Mouse (Mus musculus): ENCODE data around the gene Cfap97d1. TPM values are rescaled to one million over a fixed set of nuclear protein-coding genes. Genes with fewer than 3 reads are reported as not detected.
A peak's percentile ranks its signal among the peaks of the same experiment; 100 is the strongest.

Cfap97d1 gene
- polyA plus RNA-seq, 1 experiment from 2014 or later, result not detected

GRCm38 (mm10) chr11:102029966-102030365 is 45.9 kb downstream of the Cfap97d1 start:
- Histone ChIP-seq H3K4me3 (ENCODE audit: low read depth, low read length) (no peak overlapping the region), H3K27me3 (ENCODE audit: control insufficient read depth, insufficient read depth, low read depth, low read length) (peaks cover 35% of the 10 kb centered on the region), H3K9me3 (replicated peaks; ENCODE audit: control insufficient read depth, low read length) (no peaks in the 10 kb centered on the region), H3K27ac (ENCODE audit: low read length) (no peak overlapping the region), H3K4me1 (ENCODE audit: control insufficient read depth, low read depth, low read length) (peaks cover 6% of the 10 kb centered on the region), H3K4me2 (ENCODE audit: low read depth, low read length) (no peak overlapping the region), H3K36me3 (ENCODE audit: control insufficient read depth, insufficient read depth) (no peaks in the 10 kb centered on the region), H3K9ac (ENCODE audit: low read depth, low read length) (no peak overlapping the region)
- 45% methylated on average over 7 of the region's 7 CpGs for WGBS (ENCODE audit: insufficient replicate concordance)
- ATAC-seq (ENCODE audit: low read depth), result no peak

- peaks cover 23% of the 10 kb centered on the region for H3K27me3 ChIP-seq (ENCODE audit: control insufficient read depth, insufficient read depth, low read depth, low read length)
- whole genome bisulfite sequencing (ENCODE audit: insufficient replicate concordance), result 67% methylated on average over 7 of the region's 7 CpGs
- no peaks in the 10 kb centered on the region for H3K36me3 ChIP-seq (ENCODE audit: control insufficient read depth, insufficient read depth)
- no peak overlapping the region for H3K27ac ChIP-seq (ENCODE audit: low read length)
- no peaks in the 10 kb centered on the region for H3K9me3 ChIP-seq (replicated peaks; ENCODE audit: control insufficient read depth, low read length)
- H3K4me3 ChIP-seq (ENCODE audit: low read depth, low read length), result no peak overlapping the region
- H3K4me2 ChIP-seq (ENCODE audit: low read depth, low read length), result no peak overlapping the region
- ATAC-seq (ENCODE audit: low read depth), result no peak
- H3K4me1 ChIP-seq (ENCODE audit: control insufficient read depth, low read depth, low read length), result peaks cover 6% of the 10 kb centered on the region
- no peak overlapping the region for H3K9ac ChIP-seq (ENCODE audit: low read depth, low read length)
These were observed 47.1 kb downstream of the Cfap97d1 start for GRCm38 (mm10) chr11:102031149-102031548.

- no peak overlapping the region for H3K4me3 ChIP-seq (ENCODE audit: low read depth, low read length)
- H3K27ac ChIP-seq (ENCODE audit: low read length), result no peak overlapping the region
- H3K27me3 ChIP-seq (ENCODE audit: control insufficient read depth, insufficient read depth, low read depth, low read length), result peaks cover 3% of the 10 kb centered on the region; the same call in 1 of the 2 replicates
- WGBS (ENCODE audit: insufficient replicate concordance), result 69% methylated on average over 12 of the region's 12 CpGs
- no peak overlapping the region for H3K4me2 ChIP-seq (ENCODE audit: low read depth, low read length)
- no peaks in the 10 kb centered on the region for H3K36me3 ChIP-seq (ENCODE audit: control insufficient read depth, insufficient read depth)
- no peaks in the 10 kb centered on the region for H3K9me3 ChIP-seq (replicated peaks; ENCODE audit: control insufficient read depth, low read length)
- ATAC-seq (ENCODE audit: low read depth), result no peak
- H3K4me1 ChIP-seq (ENCODE audit: control insufficient read depth, low read depth, low read length), result no peaks in the 10 kb centered on the region
- no peak overlapping the region for H3K9ac ChIP-seq (ENCODE audit: low read depth, low read length)
These were observed 49.0 kb downstream of the Cfap97d1 start for GRCm38 (mm10) chr11:102033055-102033591.

GRCm38 (mm10) chr11:102034887-102035286 is 50.8 kb downstream of the Cfap97d1 start:
- WGBS (ENCODE audit: insufficient replicate concordance), result 64% methylated on average over 8 of the region's 8 CpGs
- Histone ChIP-seq H3K9ac (ENCODE audit: low read depth, low read length) (no peak overlapping the region), H3K4me3 (ENCODE audit: low read depth, low read length) (no peak overlapping the region), H3K27me3 (ENCODE audit: control insufficient read depth, insufficient read depth, low read depth, low read length) (no peaks in the 10 kb centered on the region), H3K36me3 (ENCODE audit: control insufficient read depth, insufficient read depth) (no peaks in the 10 kb centered on the region), H3K4me2 (ENCODE audit: low read depth, low read length) (no peak overlapping the region), H3K27ac (ENCODE audit: low read length) (no peak overlapping the region), H3K9me3 (replicated peaks; ENCODE audit: control insufficient read depth, low read length) (no peaks in the 10 kb centered on the region), H3K4me1 (ENCODE audit: control insufficient read depth, low read depth, low read length) (no peaks in the 10 kb centered on the region; the same call in 1 of the 2 replicates)
- no peak for ATAC-seq (ENCODE audit: low read depth)

- Histone ChIP-seq H3K9me3 (replicated peaks; ENCODE audit: control insufficient read depth, low read length) (no peaks in the 10 kb centered on the region), H3K4me1 (ENCODE audit: control insufficient read depth, low read depth, low read length) (no peaks in the 10 kb centered on the region; the same call in 1 of the 2 replicates), H3K36me3 (ENCODE audit: control insufficient read depth, insufficient read depth) (no peaks in the 10 kb centered on the region), H3K4me2 (ENCODE audit: low read depth, low read length) (no peak overlapping the region), H3K9ac (ENCODE audit: low read depth, low read length) (no peak overlapping the region), H3K27ac (ENCODE audit: low read length) (no peak overlapping the region), H3K4me3 (ENCODE audit: low read depth, low read length) (no peak overlapping the region), H3K27me3 (ENCODE audit: control insufficient read depth, insufficient read depth, low read depth, low read length) (no peaks in the 10 kb centered on the region)
- WGBS (ENCODE audit: insufficient replicate concordance), result 76% methylated on average over 5 of the region's 5 CpGs
- no peak for ATAC-seq (ENCODE audit: low read depth)
These were observed 51.4 kb downstream of the Cfap97d1 start for GRCm38 (mm10) chr11:102035456-102035960.

- no peak overlapping the region for H3K27ac ChIP-seq (ENCODE audit: low read length)
- no peak overlapping the region for H3K9ac ChIP-seq (ENCODE audit: low read depth, low read length)
- H3K36me3 ChIP-seq (ENCODE audit: control insufficient read depth, insufficient read depth), result no peaks in the 10 kb centered on the region
- H3K4me1 ChIP-seq (ENCODE audit: control insufficient read depth, low read depth, low read length), result no peaks in the 10 kb centered on the region; the same call in 1 of the 2 replicates
- H3K4me2 ChIP-seq (ENCODE audit: low read depth, low read length), result no peak overlapping the region
- no peak overlapping the region for H3K4me3 ChIP-seq (ENCODE audit: low read depth, low read length)
- WGBS (ENCODE audit: insufficient replicate concordance), result 56% methylated on average over 7 of the region's 7 CpGs
- ATAC-seq (ENCODE audit: low read depth), result no peak
- no peaks in the 10 kb centered on the region for H3K27me3 ChIP-seq (ENCODE audit: control insufficient read depth, insufficient read depth, low read depth, low read length)
- no peaks in the 10 kb centered on the region for H3K9me3 ChIP-seq (replicated peaks; ENCODE audit: control insufficient read depth, low read length)
These were observed 52.3 kb downstream of the Cfap97d1 start for GRCm38 (mm10) chr11:102036336-102036735.

GRCm38 (mm10) chr11:102037789-102038188 is 53.7 kb downstream of the Cfap97d1 start:
- H3K4me2 ChIP-seq (ENCODE audit: low read depth, low read length), result no peak overlapping the region
- WGBS (ENCODE audit: insufficient replicate concordance), result 74% methylated on average over 6 of the region's 6 CpGs
- H3K4me1 ChIP-seq (ENCODE audit: control insufficient read depth, low read depth, low read length), result no peaks in the 10 kb centered on the region; the same call in 1 of the 2 replicates
- no peak overlapping the region for H3K27ac ChIP-seq (ENCODE audit: low read length)
- no peaks in the 10 kb centered on the region for H3K9me3 ChIP-seq (replicated peaks; ENCODE audit: control insufficient read depth, low read length)
- no peak overlapping the region for H3K9ac ChIP-seq (ENCODE audit: low read depth, low read length)
- ATAC-seq (ENCODE audit: low read depth), result no peak
- no peaks in the 10 kb centered on the region for H3K27me3 ChIP-seq (ENCODE audit: control insufficient read depth, insufficient read depth, low read depth, low read length)
- no peaks in the 10 kb centered on the region for H3K36me3 ChIP-seq (ENCODE audit: control insufficient read depth, insufficient read depth)
- no peak overlapping the region for H3K4me3 ChIP-seq (ENCODE audit: low read depth, low read length)

- ATAC-seq (ENCODE audit: low read depth), result peak; percentile 71
- H3K27ac ChIP-seq (ENCODE audit: low read length), result no peak overlapping the region
- no peak overlapping the region for H3K4me3 ChIP-seq (ENCODE audit: low read depth, low read length)
- no peak overlapping the region for H3K4me2 ChIP-seq (ENCODE audit: low read depth, low read length)
- no peaks in the 10 kb centered on the region for H3K36me3 ChIP-seq (ENCODE audit: control insufficient read depth, insufficient read depth)
- no peaks in the 10 kb centered on the region; the same call in 1 of the 2 replicates for H3K4me1 ChIP-seq (ENCODE audit: control insufficient read depth, low read depth, low read length)
- WGBS (ENCODE audit: insufficient replicate concordance), result 59% methylated on average over 13 of the region's 13 CpGs
- H3K27me3 ChIP-seq (ENCODE audit: control insufficient read depth, insufficient read depth, low read depth, low read length), result no peaks in the 10 kb centered on the region
- no peak overlapping the region for H3K9ac ChIP-seq (ENCODE audit: low read depth, low read length)
- no peaks in the 10 kb centered on the region for H3K9me3 ChIP-seq (replicated peaks; ENCODE audit: control insufficient read depth, low read length)
These were observed 55.5 kb downstream of the Cfap97d1 start for GRCm38 (mm10) chr11:102039487-102040137.

- H3K9me3 ChIP-seq (replicated peaks; ENCODE audit: control insufficient read depth, low read length), result no peaks in the 10 kb centered on the region
- ATAC-seq (ENCODE audit: low read depth), result peak; percentile 80
- WGBS (ENCODE audit: insufficient replicate concordance), result 0% methylated on average over 9 of the region's 9 CpGs
- H3K4me1 ChIP-seq (ENCODE audit: control insufficient read depth, low read depth, low read length), result no peaks in the 10 kb centered on the region; the same call in 1 of the 2 replicates
- H3K4me2 ChIP-seq (ENCODE audit: low read depth, low read length), result no peak overlapping the region
- H3K9ac ChIP-seq (ENCODE audit: low read depth, low read length), result no peak overlapping the region
- H3K27me3 ChIP-seq (ENCODE audit: control insufficient read depth, insufficient read depth, low read depth, low read length), result no peaks in the 10 kb centered on the region
- H3K36me3 ChIP-seq (ENCODE audit: control insufficient read depth, insufficient read depth), result no peaks in the 10 kb centered on the region
- no peak overlapping the region for H3K4me3 ChIP-seq (ENCODE audit: low read depth, low read length)
- H3K27ac ChIP-seq (ENCODE audit: low read length), result no peak overlapping the region
These were observed 56.1 kb downstream of the Cfap97d1 start for GRCm38 (mm10) chr11:102040138-102040524.
